Mouse (Mus musculus) gastrocnemius, postnatal 10 days (tissue): ENCODE results near the gene Elk4. TPM values are rescaled to one million over a fixed set of nuclear protein-coding genes. Genes with fewer than 3 reads are reported as not detected.

ENCODE experiments used
- DNase-seq: peaks from one replicate; pipeline ENCODE4 v3.0.0; 2021; ENCODE audit warnings: mixed read lengths
- long read RNA-seq, 2 experiments: library from polyadenylated mRNA; stranded (forward); transcript quantifications; one replicate each; pipeline ENCODE4 v2.0.0; 2021
- total RNA-seq, 2 experiments: library from RNA; stranded (reverse); gene quantifications; 2 replicates each; pipeline ENCODE4 v1.2.3; 2021

Elk4 gene
- total RNA-seq: 10 to 100 TPM; 76.7 to 86.1 TPM
- long read RNA-seq, experiment 1, full-length matches to known transcripts: 4 of 8 reads
- long read RNA-seq, experiment 1, partial matches to known transcripts: 0 of 8 reads
- long read RNA-seq, experiment 1, other reads (novel, unspliced or antisense): 4 of 8 reads
- long read RNA-seq, experiment 2, full-length matches to known transcripts: 4 of 10 reads
- long read RNA-seq, experiment 2, partial matches to known transcripts: 1 of 10 reads
- long read RNA-seq, experiment 2, other reads (novel, unspliced or antisense): 5 of 10 reads

- DNase-seq: peak; percentile 95
Observed at GRCm38 (mm10) chr1:132007282-132007815, at the start of gene Elk4. Elk4 (plus strand) TSS chr1:132007607.

DNA sequence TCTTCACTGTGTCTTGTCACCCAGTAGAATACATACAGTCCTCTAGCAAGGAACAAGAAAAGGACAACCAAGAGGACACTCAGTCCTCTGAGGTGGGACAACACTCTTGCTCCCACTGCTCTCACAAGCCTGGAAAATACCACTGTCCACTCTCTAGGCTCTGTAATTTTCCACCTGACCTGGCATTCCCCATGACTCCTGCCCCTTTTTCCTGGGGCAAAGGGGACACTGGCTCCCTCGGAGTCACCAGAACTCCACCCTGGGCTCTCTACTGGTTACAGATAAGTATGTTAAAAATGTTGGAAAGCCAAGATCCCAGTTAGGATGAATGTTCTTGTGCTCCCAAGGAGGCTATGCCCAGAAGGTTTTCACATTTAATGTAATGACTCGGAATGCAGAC is 46.4 kb upstream of the Elk4 start:
- DNase-seq: no peak

DNA sequence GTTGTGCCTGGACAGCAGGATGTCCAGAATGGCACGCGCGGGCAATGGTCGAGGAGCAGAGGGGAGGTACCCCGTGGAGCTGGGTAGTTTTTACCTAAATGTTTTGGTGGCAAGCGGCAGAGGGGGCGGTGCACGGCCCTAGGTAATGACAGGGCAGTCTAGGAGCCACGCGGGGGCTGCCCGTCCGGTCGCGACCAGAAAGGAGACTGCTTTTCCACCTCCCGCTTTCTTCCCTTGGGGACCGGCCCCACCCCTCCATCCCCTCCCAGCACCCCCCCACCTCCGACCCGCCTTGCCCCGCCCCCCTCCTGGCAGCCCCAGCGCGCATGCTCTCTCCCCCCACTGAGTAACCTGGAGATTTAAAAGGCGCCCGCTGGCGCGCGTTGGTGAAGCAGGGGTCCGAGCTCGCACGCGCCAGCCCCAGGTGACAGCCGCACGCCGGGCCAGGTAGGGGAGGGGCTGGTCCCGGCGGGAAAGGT is 44.8 kb upstream of the Elk4 start, which contains the start of gene Slc45a3:
Slc45a3 (plus strand) TSS at position 362 of the 479 bp plus-strand sequence.
- DNase-seq: peak; percentile 37

GRCm38 (mm10) chr1:131963085-131963951 is 44.1 kb upstream of the Elk4 start:
- peak; percentile 29 for DNase-seq

DNA sequence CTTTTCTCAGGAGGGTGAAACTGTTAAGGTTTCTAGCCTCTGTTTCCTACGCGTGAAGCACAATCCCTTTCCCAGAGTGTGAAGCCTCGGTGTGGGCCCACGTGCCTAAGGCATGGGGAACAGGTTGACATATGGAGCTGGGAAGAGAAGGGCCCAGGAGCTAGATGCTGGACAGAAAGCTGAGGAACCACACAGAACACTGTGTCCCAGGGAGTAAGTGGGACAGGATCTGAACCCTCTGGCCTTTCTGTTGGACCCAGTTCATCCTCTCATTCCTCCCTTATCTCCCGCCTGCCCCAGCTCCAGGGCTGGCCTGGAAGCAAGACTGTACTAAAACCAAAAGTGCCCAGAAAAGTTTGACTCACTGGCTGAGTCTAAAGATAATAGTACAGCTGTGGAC is 43.3 kb upstream of the Elk4 start:
- no peak for DNase-seq

DNA sequence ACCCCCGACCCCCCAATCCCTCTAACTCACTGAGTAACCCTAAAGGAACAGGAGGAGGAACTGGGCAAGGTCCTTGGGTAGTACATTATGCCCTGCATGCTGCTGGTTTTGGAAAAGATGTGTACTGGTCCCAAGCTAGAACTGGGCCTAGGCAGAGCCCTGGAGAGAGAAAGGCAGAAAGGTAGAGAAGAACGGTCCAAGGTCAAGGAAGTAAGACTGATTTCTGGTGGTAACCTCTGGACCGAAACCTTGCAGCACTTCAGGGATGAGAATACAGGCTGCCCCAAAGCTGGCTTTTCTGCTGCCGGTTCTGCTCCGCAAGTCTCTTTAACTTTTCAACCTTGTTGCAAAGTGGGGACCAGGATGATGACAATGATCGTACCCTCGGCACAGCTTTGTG is 42.8 kb upstream of the Elk4 start:
- DNase-seq: no peak

DNA sequence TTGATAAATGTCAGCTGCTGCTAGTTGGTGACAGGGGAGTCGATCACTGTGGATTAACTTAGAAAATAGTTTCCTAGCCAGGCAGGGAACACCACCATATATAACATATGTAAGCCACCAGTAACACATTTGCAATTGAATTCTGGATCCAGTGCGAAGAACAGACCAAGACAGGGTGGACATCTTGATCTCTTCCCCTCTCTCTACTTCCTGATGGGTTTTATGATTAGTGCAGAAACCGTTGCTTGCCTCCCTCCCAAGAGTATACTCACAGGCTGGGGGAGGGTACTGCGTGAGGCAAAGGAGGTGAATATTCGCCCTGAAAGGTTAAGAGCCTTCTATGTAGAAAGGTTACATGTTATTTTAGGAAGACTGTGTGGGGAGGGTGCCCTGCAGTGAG is 41.6 kb upstream of the Elk4 start:
- no peak for DNase-seq

- DNase-seq: no peak
Observed at GRCm38 (mm10) chr1:131967336-131967735, 40.1 kb upstream of the Elk4 start.

DNA sequence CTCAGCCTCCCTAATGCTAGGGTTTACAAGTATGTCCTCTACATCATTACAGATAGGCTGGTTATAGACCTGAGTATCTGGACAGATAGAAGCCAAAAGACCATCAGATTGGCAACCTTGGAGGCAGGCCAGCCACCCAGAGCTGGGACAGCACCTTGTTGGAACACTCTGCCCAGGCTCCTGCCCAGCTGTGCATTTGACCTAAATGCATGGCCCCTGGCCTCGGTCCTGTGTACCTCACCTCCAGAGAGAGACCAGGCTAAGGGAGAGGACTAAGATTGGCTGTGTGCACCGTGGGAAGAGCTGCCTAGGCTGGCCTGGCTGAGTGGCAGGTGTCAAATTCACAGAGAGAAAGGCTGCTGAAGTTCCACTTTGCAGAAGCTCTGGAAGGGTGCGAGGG is 38.9 kb upstream of the Elk4 start:
- DNase-seq: no peak

GRCm38 (mm10) chr1:131968983-131969382 is 38.4 kb upstream of the Elk4 start:
- DNase-seq: no peak

- no peak for DNase-seq
Observed at GRCm38 (mm10) chr1:131969825-131970224, 37.6 kb upstream of the Elk4 start.

GRCm38 (mm10) chr1:131970322-131970660 is 37.1 kb upstream of the Elk4 start:
- no peak for DNase-seq

GRCm38 (mm10) chr1:131970661-131971520 is 36.5 kb upstream of the Elk4 start:
- no peak for DNase-seq

DNA sequence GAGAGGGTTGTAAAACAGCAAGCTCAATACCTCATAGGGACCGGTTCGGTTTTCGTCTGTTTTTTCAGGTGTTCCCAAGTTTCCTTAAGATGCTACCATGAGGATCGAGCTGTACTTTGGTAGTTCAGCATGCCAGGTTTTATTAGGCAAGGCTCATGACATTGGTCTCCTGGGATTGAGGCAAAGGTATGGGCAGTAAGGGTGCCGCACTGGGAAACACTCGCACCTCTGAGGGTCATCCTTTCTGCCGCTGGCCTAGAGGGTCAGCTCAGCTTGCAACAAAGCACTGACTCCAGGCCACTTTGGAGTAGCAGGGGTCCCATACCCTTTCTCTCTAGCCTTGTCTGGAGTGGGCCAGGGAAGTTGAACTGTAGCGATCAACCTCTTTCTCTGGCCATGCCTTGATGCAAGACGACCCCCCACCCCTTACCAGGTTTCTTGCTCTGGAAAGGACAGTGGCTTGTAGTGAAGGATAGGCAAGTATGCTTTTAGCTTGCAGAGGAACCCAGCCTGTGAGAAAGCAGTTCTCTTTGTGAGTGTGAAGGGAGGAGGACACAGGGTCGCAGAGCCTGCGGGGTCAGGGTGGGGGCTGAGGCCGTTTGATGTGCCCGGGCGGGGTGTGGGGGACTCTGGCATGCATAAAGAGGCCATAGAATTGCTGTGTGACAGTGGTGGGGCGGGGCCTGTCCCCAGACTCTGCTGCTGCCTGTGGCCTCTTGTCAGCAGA is 35.5 kb upstream of the Elk4 start:
- no peak for DNase-seq

DNA sequence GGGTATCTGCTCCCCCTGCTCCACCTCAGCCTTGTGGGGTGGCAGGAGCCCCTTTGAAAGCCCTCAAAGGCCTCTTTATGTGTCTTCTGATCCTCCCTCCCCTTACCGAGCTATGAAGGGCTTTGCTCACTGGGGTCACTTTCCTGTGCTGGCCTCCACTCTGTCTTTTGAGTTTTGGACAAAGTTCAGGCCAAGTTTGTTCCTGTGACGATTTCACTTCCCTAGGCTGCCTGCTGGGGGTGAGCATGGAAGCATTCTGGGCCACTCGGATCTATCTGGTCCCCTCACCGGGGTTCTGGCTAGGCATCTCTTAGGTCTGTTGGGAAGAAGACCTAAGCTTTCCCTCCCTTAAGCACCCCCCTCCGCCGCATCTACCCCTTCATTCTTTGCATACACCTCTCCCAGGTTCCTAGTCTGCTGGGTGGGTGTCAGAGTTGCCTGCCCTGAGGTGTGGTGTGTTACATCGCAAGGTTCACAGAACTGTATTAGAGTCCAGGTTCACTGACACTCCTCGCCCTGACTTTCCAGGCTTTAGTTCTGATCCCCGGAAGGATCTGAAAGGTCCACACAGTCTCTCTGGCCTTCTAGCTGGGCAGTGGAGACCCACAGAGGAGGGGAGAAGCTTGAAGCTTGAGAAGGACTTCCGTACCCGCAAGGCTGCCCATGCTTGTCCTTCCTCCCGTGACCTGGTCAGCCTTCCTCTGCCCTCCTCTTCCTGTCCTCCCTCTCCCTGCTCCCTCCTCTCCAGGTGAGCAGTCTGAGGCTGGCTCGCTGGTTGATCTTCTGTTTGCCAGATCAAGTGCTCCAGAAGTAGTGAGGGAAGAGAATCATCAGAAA is 34.7 kb upstream of the Elk4 start:
- no peak for DNase-seq

GRCm38 (mm10) chr1:131973991-131974390 is 33.4 kb upstream of the Elk4 start:
- DNase-seq: no peak

GRCm38 (mm10) chr1:131976886-131977285 is 30.5 kb upstream of the Elk4 start:
- no peak for DNase-seq

DNA sequence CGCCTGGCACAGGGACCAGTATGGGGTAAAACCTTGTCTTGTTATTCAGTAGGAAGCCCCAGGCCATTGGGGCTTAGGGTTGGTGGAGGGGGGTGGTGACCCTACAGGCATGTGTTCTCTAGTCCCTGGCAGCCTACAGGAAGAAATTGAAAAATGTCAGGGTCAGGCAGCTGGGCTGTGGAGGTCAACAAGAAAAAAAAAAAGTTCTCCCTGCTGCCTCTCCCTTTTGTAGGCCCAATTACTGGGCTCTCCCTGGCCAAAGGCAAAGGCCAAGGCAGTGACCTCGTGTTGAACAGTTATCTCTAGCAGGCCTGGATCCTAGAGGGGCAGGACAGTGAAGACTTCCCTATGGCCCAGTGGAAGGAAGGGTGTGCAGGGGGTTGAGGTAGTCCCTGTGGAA is 26.9 kb upstream of the Elk4 start:
- DNase-seq: no peak

GRCm38 (mm10) chr1:131981378-131982013 is 25.9 kb upstream of the Elk4 start:
- peak; percentile 77 for DNase-seq

- DNase-seq: peak; percentile 77
Observed at GRCm38 (mm10) chr1:131982907-131983306, 24.5 kb upstream of the Elk4 start.
